Mouse (Mus musculus) central nervous system, embryonic 11.5 days (tissue): ENCODE results near the gene Tacr2. TPM values are rescaled to one million over a fixed set of nuclear protein-coding genes. Genes with fewer than 3 reads are reported as not detected.

Experiments used
- polyA plus RNA-seq: library from polyadenylated mRNA; depleted of rRNA; stranded (reverse); fragments of >200 nt; gene quantifications from 2 replicates; pipeline ENCODE4 v1.2.3, GENCODE M21; 2012; rRNA removed

Tacr2 gene
- polyA plus RNA-seq: not detected in 2 replicates

GRCm38 (mm10) chr10:62252000-62252488 is at the start of gene Tacr2:
TSS of gene Tacr2 (plus strand) at chr10:62252438.

DNA sequence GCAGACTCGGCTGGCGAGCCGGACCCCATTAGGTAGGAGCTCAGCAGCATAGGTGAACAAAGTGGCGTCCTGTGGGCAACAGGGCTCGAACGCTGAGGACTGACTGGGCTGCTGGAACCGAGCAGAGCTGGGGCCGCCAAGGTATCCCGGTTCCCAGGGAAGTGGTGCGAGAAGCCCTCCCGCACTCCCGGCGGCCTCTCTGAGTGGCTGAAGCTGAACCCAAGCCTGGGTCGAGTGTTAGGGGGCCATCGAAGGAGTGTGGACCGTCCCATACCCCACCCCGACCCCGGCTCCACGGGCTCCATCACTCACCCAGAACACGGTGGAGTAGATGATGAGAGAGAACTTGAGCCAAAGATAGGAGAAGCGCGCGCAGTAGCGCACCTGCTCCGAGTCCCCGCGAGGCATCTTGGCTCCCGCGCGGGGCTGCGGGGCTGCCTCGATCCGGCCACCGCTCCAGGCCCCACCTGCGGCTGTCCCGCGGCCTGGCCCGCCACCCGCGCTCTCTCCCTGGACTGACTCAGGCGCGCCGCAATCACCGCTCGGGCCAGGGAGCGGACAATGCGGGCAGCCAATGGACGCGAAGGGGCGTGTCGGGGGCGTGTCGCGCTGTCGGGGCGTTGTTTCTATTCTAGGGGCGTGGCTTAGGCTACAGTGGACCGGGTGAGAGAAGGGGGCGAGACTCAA is 21.4 kb upstream of the Tacr2 start, which contains the start of gene Tspan15:
Gene Tspan15 (minus strand): TSS at position 544 of the 687 bp plus-strand sequence.

Other genes starting within 250 kb of the Tacr2 start
- gene Neurog3, start 119.3 kb upstream of the Tacr2 start, polyA plus RNA-seq: 0.95 and 2.4 TPM in 2 replicates
- gene Fam241b, start 108.5 kb upstream of the Tacr2 start, polyA plus RNA-seq: 11.5 and 13.4 TPM in 2 replicates
- gene Tspan15, start 21.2 kb upstream of the Tacr2 start, polyA plus RNA-seq: 8.2 and 14.1 TPM in 2 replicates
- gene Hk1, start 127.5 kb downstream of the Tacr2 start, polyA plus RNA-seq: 32.4 and 32.5 TPM in 2 replicates
- 0.92 and 1.0 TPM in 2 replicates for gene Hkdc1, start 170.1 kb downstream of the Tacr2 start, polyA plus RNA-seq
- 0.55 and 0.61 TPM in 2 replicates for gene 4930507D05Rik, start 197.1 kb downstream of the Tacr2 start, polyA plus RNA-seq
- 28.9 and 34.1 TPM in 2 replicates for gene Supv3l1, start 197.3 kb downstream of the Tacr2 start, polyA plus RNA-seq
- gene Vps26a, start 234.4 kb downstream of the Tacr2 start, polyA plus RNA-seq: 34.9 and 35.5 TPM in 2 replicates